Mouse (Mus musculus) embryonic fibroblast, embryonic 13.5 days (primary cell): ENCODE measurements around the gene F10.

Source experiments
- CTCF ChIP-seq: IDR thresholded peaks from 2 replicates; pipeline ENCODE4 v1.5.1; 2011; ENCODE audit warnings: mild to moderate bottlenecking, control low read depth, low read length, moderate library complexity, borderline replicate concordance; ENCODE audit not compliant: insufficient read depth
- POLR2A ChIP-seq: IDR thresholded peaks from 2 replicates; pipeline ENCODE4 v1.6.1; 2011; ENCODE audit warnings: low read depth, mild to moderate bottlenecking, control low read depth, low read length, moderate library complexity

DNA sequence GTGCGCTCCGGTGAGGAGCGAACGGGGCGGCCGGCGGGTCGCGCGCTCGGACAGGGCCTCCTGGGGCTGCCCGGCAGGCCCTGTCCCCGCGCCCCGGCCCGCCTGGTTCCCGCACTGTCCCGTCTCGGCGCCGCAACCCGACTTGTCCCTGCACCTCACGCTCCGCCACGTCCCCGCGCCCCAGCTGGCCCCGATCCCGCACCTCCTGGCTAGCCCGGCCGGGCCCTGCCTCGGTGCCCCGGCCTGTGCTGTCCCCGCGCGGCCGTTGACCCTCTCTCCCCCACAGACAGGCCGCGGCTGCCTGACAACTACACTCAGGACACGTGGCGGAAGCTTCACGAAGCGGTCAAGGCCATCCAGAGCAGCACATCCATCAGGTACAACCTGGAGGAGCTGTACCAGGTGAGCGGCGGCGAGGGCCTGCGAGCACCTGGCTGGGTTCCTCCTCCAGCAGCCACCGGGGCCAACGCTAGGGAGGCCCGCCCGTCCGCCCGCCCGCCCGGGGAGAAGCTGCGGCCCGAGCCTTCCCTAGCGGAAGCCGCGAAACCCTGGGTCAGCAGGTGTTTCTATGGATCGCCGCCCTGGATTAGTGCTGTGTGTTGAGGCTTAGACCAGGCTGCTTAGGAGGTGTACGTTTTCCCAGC lies 68.9 kb downstream of the F10 start:
- TF ChIP-seq CTCF (no peak), POLR2A (no peak)
